Mouse (Mus musculus) G1E (cell line): Measurements from ENCODE around the gene Tmem116.

Experiments
- CTCF ChIP-seq: IDR thresholded peaks from 2 replicates; pipeline ENCODE4 v1.5.1; 2012; ENCODE audit warnings: low read depth, low read length, inconsistent platforms, mixed read lengths
- GATA1 ChIP-seq: IDR thresholded peaks from 2 replicates; pipeline ENCODE4 v1.6.1; 2012; ENCODE audit warnings: borderline replicate concordance, low read length, inconsistent platforms, mixed read lengths
- GATA2 ChIP-seq: IDR thresholded peaks from 2 replicates; pipeline ENCODE4 v1.6.1; 2012; ENCODE audit warnings: low read depth, low read length, inconsistent platforms, borderline replicate concordance
- POLR2AphosphoS5 ChIP-seq: IDR thresholded peaks from 2 replicates; pipeline ENCODE4 v1.6.1; 2012; ENCODE audit warnings: low read depth, low read length, inconsistent platforms; ENCODE audit not compliant: insufficient replicate concordance
- TAL1 ChIP-seq: conservative IDR thresholded peaks from 2 replicates; pipeline ENCODE4 v1.6.1; 2012; ENCODE audit warnings: low read depth, low read length, inconsistent platforms, mixed read lengths

- TF ChIP-seq CTCF (no peak), GATA1 (no peak), POLR2AphosphoS5 (no peak), TAL1 (no peak), GATA2 (no peak)
Measured at GRCm38 (mm10) chr5:121526961-121527360, 75.3 kb downstream of the Tmem116 start.
